Mouse (Mus musculus) kidney, embryonic 16.5 days (tissue): ENCODE measurements at regions not wholly inside any gene's neighbourhood (a gene's known extent, or its start where the extent isn't known, plus 50 kb on each side); places are given as distances from the start of the nearest gene placed in this dataset.

ENCODE experiments used
- ATAC-seq: fragments of 200-750 bp; cut with Nextera tagmentation; 2 replicates; pipeline ENCODE4 v1.8.0; 2017; ENCODE audit warnings: moderate TSS enrichment; ENCODE audit not compliant: low FRiP score, low TSS enrichment
- H3K27ac ChIP-seq: fragments of 300-500 bp; sonication (generic); 2 replicates; pipeline ENCODE4 v1.5.1; 2014; ENCODE audit warnings: low read length
- H3K27me3 ChIP-seq: fragments of 300-500 bp; sonication (generic); 2 replicates; pipeline ENCODE4 v1.6.1; 2014; ENCODE audit warnings: low read length, control low read depth, mixed read lengths; ENCODE audit not compliant: insufficient read depth
- H3K36me3 ChIP-seq: fragments of 300-500 bp; sonication (generic); 2 replicates; pipeline ENCODE4 v1.6.1; 2014; ENCODE audit warnings: low read length, control low read depth, mixed read lengths; ENCODE audit not compliant: insufficient read depth
- H3K4me1 ChIP-seq: fragments of 300-500 bp; sonication (generic); 2 replicates; pipeline ENCODE4 v1.6.1; 2014; ENCODE audit warnings: low read length, control low read depth, mixed read lengths; ENCODE audit not compliant: insufficient read depth
- H3K4me2 ChIP-seq: fragments of 300-500 bp; sonication (generic); replicated peaks from 2 replicates; pipeline ENCODE4 v1.6.1; 2014; ENCODE audit warnings: low read depth, low read length
- H3K4me3 ChIP-seq: fragments of 300-500 bp; sonication (generic); 2 replicates; pipeline ENCODE4 v1.5.1; 2014; ENCODE audit warnings: mild to moderate bottlenecking, low read length
- H3K9ac ChIP-seq: fragments of 300-500 bp; sonication (generic); replicated peaks from 2 replicates; pipeline ENCODE4 v1.6.1; 2014; ENCODE audit warnings: low read length
- H3K9me3 ChIP-seq: fragments of 300-500 bp; sonication (generic); 2 replicates; pipeline ENCODE4 v1.6.1; 2016; ENCODE audit warnings: low read length, control low read depth
- WGBS: fragments of 180-500 bp; shearing (Covaris S2); extraction: QIAGEN DNeasy Blood & Tissue Kit; methylation state at CpG from one replicate; pipeline ENCODE4 v1.1.7; 2014; 5-methylcytosine and 5-hydroxymethylcytosine counted together

GRCm38 (mm10) chr4:96969199-96969598 is 184.2 kb upstream of the Gm12695 start:
- Histone ChIP-seq H3K9ac (no peak overlapping the region), H3K9me3 (no peaks in the 10 kb centered on the region), H3K4me1 (no peaks in the 10 kb centered on the region), H3K4me3 (no peak overlapping the region), H3K27me3 (no peaks in the 10 kb centered on the region), H3K4me2 (no peak overlapping the region), H3K36me3 (no peaks in the 10 kb centered on the region), H3K27ac (no peak overlapping the region)
- ATAC-seq, result no peak
- WGBS, result 45% methylated on average over 5 of the region's 5 CpGs

- Histone ChIP-seq H3K9ac (no peak overlapping the region), H3K9me3 (no peaks in the 10 kb centered on the region), H3K4me3 (no peak overlapping the region), H3K36me3 (no peaks in the 10 kb centered on the region), H3K27me3 (no peaks in the 10 kb centered on the region), H3K27ac (no peak overlapping the region), H3K4me1 (no peaks in the 10 kb centered on the region), H3K4me2 (no peak overlapping the region)
- 52% methylated on average over 10 of the region's 10 CpGs for WGBS
- ATAC-seq, result peak; percentile 67; the same call in 1 of the 2 replicates
Measured at GRCm38 (mm10) chr4:96968545-96969164, 183.7 kb upstream of the Gm12695 start.
